Mouse (Mus musculus) lung, embryonic 14.5 days (tissue): ENCODE measurements around the gene Cfap77. TPM values are rescaled to one million over a fixed set of nuclear protein-coding genes. Genes with fewer than 3 reads are reported as not detected.
A peak's percentile ranks its signal among the peaks of the same experiment; 100 is the strongest.

Source experiments
- ATAC-seq: fragments of 200-750 bp; cut with Nextera tagmentation; 2 replicates; pipeline ENCODE4 v1.8.0; 2017; ENCODE audit warnings: mild to moderate bottlenecking, moderate TSS enrichment, moderate library complexity; ENCODE audit not compliant: insufficient read depth
- DNase-seq: peaks from one replicate; pipeline ENCODE4 v3.0.0-alpha.2; 2015
- H3K27ac ChIP-seq: fragments of 300-500 bp; sonication (generic); 2 replicates; pipeline ENCODE4 v1.5.1; 2014; ENCODE audit warnings: low read depth, mild to moderate bottlenecking, moderate library complexity
- H3K27me3 ChIP-seq: fragments of 300-500 bp; sonication (generic); 2 replicates; pipeline ENCODE4 v1.6.1; 2014; ENCODE audit warnings: low read length, control low read depth; ENCODE audit not compliant: insufficient read depth
- H3K36me3 ChIP-seq: fragments of 300-500 bp; sonication (generic); 2 replicates; pipeline ENCODE4 v1.6.1; 2014; ENCODE audit warnings: control low read depth; ENCODE audit not compliant: insufficient read depth
- H3K4me1 ChIP-seq: fragments of 300-500 bp; sonication (generic); 2 replicates; pipeline ENCODE4 v1.6.1; 2014; ENCODE audit warnings: antibody characterized with exemption, control low read depth; ENCODE audit not compliant: insufficient read depth
- H3K4me2 ChIP-seq: fragments of 300-500 bp; sonication (generic); 2 replicates; pipeline ENCODE4 v1.6.1; 2014; ENCODE audit warnings: mild to moderate bottlenecking
- H3K4me3 ChIP-seq: fragments of 300-500 bp; sonication (generic); 2 replicates; pipeline ENCODE4 v1.5.1; 2014; ENCODE audit warnings: low read depth, low read length
- H3K9ac ChIP-seq: fragments of 300-500 bp; sonication (generic); 2 replicates; pipeline ENCODE4 v1.6.1; 2014
- H3K9me3 ChIP-seq: fragments of 300-500 bp; sonication (generic); 2 replicates; pipeline ENCODE4 v1.6.1; 2016; ENCODE audit warnings: low read depth, low read length, control low read depth
- CTCF ChIP-seq: IDR thresholded peaks from 2 replicates; pipeline ENCODE4 v1.5.1; 2016; ENCODE audit warnings: antibody characterized with exemption, low read depth
- WGBS: fragments of 180-500 bp; shearing (Covaris S2); extraction: QIAGEN DNeasy Blood & Tissue Kit; methylation state at CpG from one replicate; pipeline ENCODE4 v1.1.7; 2014; 5-methylcytosine and 5-hydroxymethylcytosine counted together
- polyA plus RNA-seq: library from polyadenylated mRNA; unstranded; fragments of >200 nt; fragmentation: Nextera tagmentation; extraction: Ambion mirVana; gene quantifications from 2 replicates; pipeline ENCODE4 v1.2.1, GENCODE M21; 2014

The Cfap77 gene
- polyA plus RNA-seq, 1 experiment from 2014 or later = 0.76 TPM

DNA sequence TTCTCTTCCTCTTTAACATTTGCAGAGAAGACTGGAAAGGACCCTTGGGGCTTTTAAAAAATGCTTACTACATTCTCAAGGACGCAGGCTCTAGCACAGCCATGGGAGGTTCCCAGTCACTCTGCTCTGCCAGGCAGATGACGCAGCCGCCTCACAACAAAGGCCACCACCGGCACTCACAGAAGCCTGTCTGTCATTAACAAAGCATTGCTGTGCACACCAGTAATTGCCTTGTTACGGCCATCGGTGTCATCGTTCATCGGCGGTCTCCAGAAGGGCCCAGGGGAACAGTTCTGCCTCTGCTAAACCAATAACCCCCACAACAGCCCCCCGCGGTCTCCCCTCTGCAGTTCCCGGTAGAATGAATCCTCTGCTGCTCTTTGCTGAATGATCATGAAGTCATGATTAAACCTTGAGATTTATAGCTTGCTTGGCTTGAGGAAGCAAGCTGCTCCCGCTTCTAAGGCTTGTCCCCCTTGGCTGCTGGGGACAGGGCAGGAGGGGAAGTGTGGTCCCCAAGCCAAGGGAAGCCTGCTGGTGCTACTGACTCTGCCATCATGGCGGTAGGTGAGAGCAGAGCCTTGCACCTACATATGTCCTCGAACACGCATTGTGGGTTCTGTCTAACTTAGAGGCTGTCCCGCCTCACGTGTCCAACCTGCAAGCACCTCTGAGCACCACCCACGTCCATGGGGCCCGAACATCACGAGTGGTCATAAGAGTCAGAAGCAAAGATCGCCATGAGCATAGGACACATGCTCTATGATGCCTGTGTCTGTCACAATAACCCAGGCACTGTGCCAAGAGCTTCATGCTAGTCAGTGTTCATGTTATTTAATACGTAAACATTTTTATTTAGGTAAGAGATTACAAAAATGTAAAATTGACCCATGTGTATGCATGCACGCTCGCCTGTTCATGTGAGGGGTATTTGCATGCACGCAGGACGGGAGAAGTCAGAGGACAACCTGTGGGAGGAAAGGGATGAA is 38.0 kb downstream of the Cfap77 start:
- Histone ChIP-seq H3K4me2 (no peak overlapping the region), H3K27ac (peak overlapping the region; percentile 30; the same call in 1 of the 2 replicates)

GRCm38 (mm10) chr2:29012523-29012922 is 42.3 kb downstream of the Cfap77 start:
- Histone ChIP-seq H3K4me3 (no peak overlapping the region), H3K9me3 (no peaks in the 10 kb centered on the region), H3K4me1 (no peaks in the 10 kb centered on the region), H3K9ac (no peak overlapping the region), H3K27ac (no peak overlapping the region), H3K36me3 (no peaks in the 10 kb centered on the region), H3K4me2 (no peak overlapping the region), H3K27me3 (0 out of 2 replicates have a peak, but pooled peaks cover 3% of the 10 kb centered on the region)
- WGBS = 76% methylated on average over 5 of the region's 5 CpGs
- DNase-seq (no peak), ATAC-seq (no peak)
- no peak for TF ChIP-seq CTCF

More for the DNA sequence above, 38.0 kb downstream of the Cfap77 start:
- 59% methylated on average over 27 of the region's 27 CpGs for WGBS
- H3K9ac ChIP-seq = no peak overlapping the region
- peak; percentile 51 for DNase-seq
- H3K4me3 ChIP-seq = no peak overlapping the region
- no peaks in the 10 kb centered on the region for H3K9me3 ChIP-seq
- no peak for ATAC-seq
- no peaks in the 10 kb centered on the region for H3K27me3 ChIP-seq
- no peak for TF ChIP-seq CTCF
- H3K4me1 ChIP-seq = no peaks in the 10 kb centered on the region
- H3K36me3 ChIP-seq = no peaks in the 10 kb centered on the region

- H3K36me3 ChIP-seq = no peaks in the 10 kb centered on the region
- TF ChIP-seq CTCF = no peak
- H3K9ac ChIP-seq = no peak overlapping the region
- no peaks in the 10 kb centered on the region for H3K9me3 ChIP-seq
- no peak for DNase-seq
- H3K27ac ChIP-seq = no peak overlapping the region
- H3K4me1 ChIP-seq = no peaks in the 10 kb centered on the region
- H3K4me2 ChIP-seq = no peak overlapping the region
- H3K4me3 ChIP-seq = no peak overlapping the region
- 0 out of 2 replicates have a peak, but pooled peaks cover 3% of the 10 kb centered on the region for H3K27me3 ChIP-seq
- 84% methylated on average over 6 of the region's 6 CpGs for WGBS
- ATAC-seq = no peak
Measured at GRCm38 (mm10) chr2:29007656-29008055, 47.2 kb downstream of the Cfap77 start.

DNA sequence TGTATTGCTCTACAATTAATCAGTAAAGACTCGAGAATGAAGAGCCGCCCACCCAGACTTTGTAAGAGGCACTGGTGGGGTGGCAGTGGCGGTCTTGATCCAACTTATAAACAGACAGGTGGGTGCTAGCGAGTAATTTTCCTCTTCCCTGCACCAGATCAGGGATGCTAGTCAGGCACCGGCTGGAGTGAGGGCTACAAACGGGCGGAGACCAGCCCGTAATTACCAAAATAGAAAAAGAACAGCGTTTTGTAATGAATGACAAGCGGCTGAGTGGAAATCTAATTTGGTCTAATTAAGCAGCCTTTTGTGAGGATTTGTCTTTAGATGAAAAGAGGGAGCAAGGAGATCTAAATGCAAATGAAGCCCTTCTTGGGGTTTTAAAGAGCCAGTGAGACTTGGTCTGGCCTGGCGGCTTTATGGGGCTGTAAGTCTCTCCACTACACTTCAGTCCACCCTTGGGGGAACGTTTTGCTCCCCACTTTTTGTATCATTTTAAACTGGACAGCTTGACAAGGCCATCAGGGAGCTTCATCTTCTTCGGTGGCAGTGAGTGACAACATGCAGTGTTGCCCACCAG is 48.3 kb downstream of the Cfap77 start:
- H3K4me2 ChIP-seq = no peak overlapping the region
- DNase-seq (no peak), ATAC-seq (no peak)
- H3K9ac ChIP-seq = no peak overlapping the region
- H3K27me3 ChIP-seq = 0 out of 2 replicates have a peak, but pooled peaks cover 3% of the 10 kb centered on the region
- H3K4me3 ChIP-seq = no peak overlapping the region
- no peaks in the 10 kb centered on the region for H3K4me1 ChIP-seq
- 74% methylated on average over 13 of the region's 13 CpGs for WGBS
- no peak for TF ChIP-seq CTCF
- no peak overlapping the region for H3K27ac ChIP-seq
- H3K36me3 ChIP-seq = no peaks in the 10 kb centered on the region
- H3K9me3 ChIP-seq = no peaks in the 10 kb centered on the region

DNA sequence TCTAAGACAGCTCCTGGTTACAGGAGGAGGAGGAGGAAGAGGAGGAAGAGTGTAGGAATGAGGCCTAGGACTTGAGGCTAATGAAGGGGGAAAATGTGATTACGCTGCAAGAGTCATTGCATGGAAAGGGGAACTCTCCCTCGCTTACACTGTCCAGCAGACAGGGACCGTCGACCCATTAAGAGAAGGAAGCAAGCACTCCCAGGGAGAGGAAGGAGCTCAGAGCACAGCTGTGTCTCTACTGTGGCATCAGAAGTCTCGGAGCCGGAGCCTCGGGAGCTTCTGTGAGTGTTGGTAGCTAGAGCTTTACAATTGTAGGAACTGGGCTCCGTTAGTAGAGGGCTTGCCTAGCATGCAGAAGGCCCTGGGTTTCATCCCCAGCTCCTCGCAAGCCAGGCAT is 50.8 kb downstream of the Cfap77 start:
- no peaks in the 10 kb centered on the region for H3K4me1 ChIP-seq
- ATAC-seq (no peak), DNase-seq (no peak)
- H3K4me2 ChIP-seq = no peak overlapping the region
- no peaks in the 10 kb centered on the region for H3K9me3 ChIP-seq
- no peaks in the 10 kb centered on the region for H3K27me3 ChIP-seq
- no peaks in the 10 kb centered on the region for H3K36me3 ChIP-seq
- H3K27ac ChIP-seq = no peak overlapping the region
- no peak for TF ChIP-seq CTCF
- 52% methylated on average over 9 of the region's 9 CpGs for WGBS
- no peak overlapping the region for H3K4me3 ChIP-seq
- no peak overlapping the region for H3K9ac ChIP-seq

DNA sequence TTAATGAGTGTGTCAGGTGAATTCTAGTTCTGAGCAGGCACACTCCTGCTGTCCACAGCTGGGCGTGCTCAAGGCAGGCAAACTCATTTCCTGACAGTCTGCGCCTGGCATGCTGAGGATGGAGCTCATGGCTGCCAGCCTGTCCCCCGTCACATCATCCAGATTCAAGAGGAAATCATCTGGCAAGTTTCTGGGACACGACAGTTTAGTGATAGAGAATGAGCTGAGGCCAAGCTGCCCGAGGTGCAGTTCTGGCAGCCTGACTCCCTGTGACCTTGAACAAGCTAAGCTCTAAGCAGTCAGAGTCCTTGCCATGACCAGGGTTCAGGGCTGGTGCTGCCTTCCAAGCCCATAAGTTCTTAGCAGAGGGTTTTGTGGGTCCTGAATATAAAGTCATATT is 56.6 kb downstream of the Cfap77 start:
- TF ChIP-seq CTCF = no peak
- H3K9me3 ChIP-seq = no peaks in the 10 kb centered on the region
- no peak overlapping the region for H3K4me3 ChIP-seq
- no peak overlapping the region for H3K27ac ChIP-seq
- no peak overlapping the region for H3K9ac ChIP-seq
- H3K4me1 ChIP-seq = no peaks in the 10 kb centered on the region
- H3K36me3 ChIP-seq = no peaks in the 10 kb centered on the region
- H3K4me2 ChIP-seq = no peak overlapping the region
- H3K27me3 ChIP-seq = no peaks in the 10 kb centered on the region
- 40% methylated on average over 5 of the region's 5 CpGs for whole genome bisulfite sequencing
- DNase-seq (no peak), ATAC-seq (no peak)

DNA sequence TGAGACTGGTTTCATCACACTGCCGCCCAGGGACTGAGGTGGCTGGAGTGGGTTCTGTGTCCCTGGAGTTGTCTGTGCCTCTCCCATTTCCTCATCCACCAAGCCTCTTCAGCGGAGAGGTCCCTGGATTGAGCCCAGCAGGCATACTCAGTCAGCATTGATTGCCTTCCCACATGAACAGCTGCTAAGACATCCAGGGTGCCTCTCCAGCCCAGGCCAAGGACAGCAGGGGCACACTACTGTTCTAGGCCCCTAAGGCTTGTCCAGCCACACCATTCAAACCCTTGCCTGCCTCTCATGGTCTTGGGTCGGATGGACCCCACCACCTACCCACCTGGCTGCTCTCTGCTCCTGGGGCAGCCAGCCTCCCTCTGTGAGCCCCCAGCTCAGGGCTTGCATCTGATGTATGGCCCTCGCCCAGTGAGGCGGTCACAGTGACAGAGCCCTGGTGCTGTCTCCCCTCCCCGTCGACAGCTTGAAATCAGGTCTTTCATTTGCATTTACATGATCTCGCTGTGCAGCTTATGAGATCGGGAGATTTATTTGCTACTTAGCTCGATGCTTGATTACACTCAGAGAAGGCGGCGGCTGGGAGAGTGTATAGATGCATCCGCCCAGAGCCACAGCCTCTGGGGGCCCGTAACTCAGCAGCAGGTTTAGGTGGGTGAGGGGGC is 57.6 kb downstream of the Cfap77 start:
- WGBS = 68% methylated on average over 14 of the region's 14 CpGs
- no peak for ATAC-seq

More for the DNA sequence above, 57.6 kb downstream of the Cfap77 start:
- no peaks in the 10 kb centered on the region for H3K9me3 ChIP-seq
- H3K36me3 ChIP-seq = no peaks in the 10 kb centered on the region
- H3K4me2 ChIP-seq = no peak overlapping the region
- no peaks in the 10 kb centered on the region for H3K27me3 ChIP-seq
- no peak overlapping the region for H3K9ac ChIP-seq
- H3K27ac ChIP-seq = no peak overlapping the region
- H3K4me3 ChIP-seq = no peak overlapping the region
- TF ChIP-seq CTCF = no peak
- H3K4me1 ChIP-seq = no peaks in the 10 kb centered on the region
- no peak for DNase-seq
